Mouse (Mus musculus) cerebellum, postnatal 36 days (tissue): ENCODE data around the gene Nup210l.

Experiments used
- DNase-seq, 2 experiments: peaks; one replicate each; pipeline ENCODE4 v3.0.0; 2021 to 2022; ENCODE audit warnings: mixed read lengths in 2 of 2

Gene Nup210l

GRCm38 (mm10) chr3:90103938-90104337 is at the start of gene Nup210l:
Gene Nup210l, plus strand, starts transcription at chr3:90104132.
- DNase-seq, result no peak

GRCm38 (mm10) chr3:90061549-90061948 is 42.4 kb upstream of the Nup210l start:
- DNase-seq, result no peak

GRCm38 (mm10) chr3:90062539-90062938 is 41.4 kb upstream of the Nup210l start:
- DNase-seq, result no peak

- DNase-seq, result no peak
Observed at GRCm38 (mm10) chr3:90064383-90064782, 39.5 kb upstream of the Nup210l start.

GRCm38 (mm10) chr3:90065553-90065952 is 38.4 kb upstream of the Nup210l start:
- peak; percentile 41 to 51 for DNase-seq

- DNase-seq, result no peak
Observed at GRCm38 (mm10) chr3:90067851-90068250, 36.1 kb upstream of the Nup210l start.

GRCm38 (mm10) chr3:90069688-90070087 is 34.2 kb upstream of the Nup210l start:
- no peak for DNase-seq

- no peak for DNase-seq
Observed at GRCm38 (mm10) chr3:90072294-90072693, 31.6 kb upstream of the Nup210l start, which contains the start of gene Tpm3. Gene Tpm3, plus strand, starts transcription at chr3:90072649.

- DNase-seq, result peak; percentile 77 to 85
Observed at GRCm38 (mm10) chr3:90076921-90077716, 26.8 kb upstream of the Nup210l start.

GRCm38 (mm10) chr3:90078224-90078623 is 25.7 kb upstream of the Nup210l start:
- no peak for DNase-seq

GRCm38 (mm10) chr3:90079133-90079762 is 24.7 kb upstream of the Nup210l start:
- DNase-seq, result peak; percentile 84 to 88

- DNase-seq, result peak; percentile 15 to 31
Observed at GRCm38 (mm10) chr3:90079763-90080497, 24.0 kb upstream of the Nup210l start.

- no peak for DNase-seq
Observed at GRCm38 (mm10) chr3:90080498-90080863, 23.5 kb upstream of the Nup210l start.

GRCm38 (mm10) chr3:90081365-90082240 is 22.3 kb upstream of the Nup210l start:
- no peak for DNase-seq

GRCm38 (mm10) chr3:90083034-90083433 is 20.9 kb upstream of the Nup210l start:
- peak; percentile 22 to 38 for DNase-seq

- no peak for DNase-seq
Observed at GRCm38 (mm10) chr3:90083698-90084324, 20.1 kb upstream of the Nup210l start.

- DNase-seq, result no peak
Observed at GRCm38 (mm10) chr3:90084790-90085189, 19.1 kb upstream of the Nup210l start.

GRCm38 (mm10) chr3:90085281-90085680 is 18.7 kb upstream of the Nup210l start:
- DNase-seq, result no peak

GRCm38 (mm10) chr3:90086068-90086467 is 17.9 kb upstream of the Nup210l start:
- no peak for DNase-seq

- DNase-seq, result no peak
Observed at GRCm38 (mm10) chr3:90088617-90089016, 15.3 kb upstream of the Nup210l start.

- DNase-seq, result no peak
Observed at GRCm38 (mm10) chr3:90090892-90091291, 13.0 kb upstream of the Nup210l start.

- no peak for DNase-seq
Observed at GRCm38 (mm10) chr3:90094453-90094852, 9.5 kb upstream of the Nup210l start.
